Mouse (Mus musculus) embryo, embryonic 10.5 days (tissue): ENCODE results near the gene Rnase11.

Experiments used
- DNase-seq: peaks from one replicate; pipeline ENCODE4 v3.0.0-alpha.2; 2015; ENCODE audit warnings: low spot score

Rnase11 gene

GRCm38 (mm10) chr14:51050063-51050462 lies at the start of gene Rnase11:
Gene Rnase11 (minus strand): TSS chr14:51050163.
- no peak for DNase-seq

GRCm38 (mm10) chr14:51098921-51099320 lies 49.0 kb upstream of the Rnase11 start:
- DNase-seq: no peak

GRCm38 (mm10) chr14:51098300-51098699 lies 48.3 kb upstream of the Rnase11 start:
- peak; percentile 76 for DNase-seq

- no peak for DNase-seq
Measured at GRCm38 (mm10) chr14:51095736-51096524, 46.0 kb upstream of the Rnase11 start.

GRCm38 (mm10) chr14:51094921-51095320 lies 45.0 kb upstream of the Rnase11 start:
- DNase-seq: no peak

GRCm38 (mm10) chr14:51094096-51094875 lies 44.3 kb upstream of the Rnase11 start:
- DNase-seq: no peak

GRCm38 (mm10) chr14:51093496-51093895 lies 43.5 kb upstream of the Rnase11 start:
- DNase-seq: no peak

GRCm38 (mm10) chr14:51092073-51092620 lies 42.2 kb upstream of the Rnase11 start:
- peak; percentile 10 for DNase-seq

- DNase-seq: peak; percentile 62
Measured at GRCm38 (mm10) chr14:51090921-51091900, 41.2 kb upstream of the Rnase11 start, which contains the start of the genes Rnase4 and Ang. Gene Rnase4 (plus strand): TSS chr14:51091077. Gene Ang (plus strand): TSS chr14:51091150.

GRCm38 (mm10) chr14:51090077-51090781 lies 40.3 kb upstream of the Rnase11 start:
- peak; percentile 96 for DNase-seq

- no peak for DNase-seq
Measured at GRCm38 (mm10) chr14:51089674-51090076, 39.7 kb upstream of the Rnase11 start.

- peak; percentile 100 for DNase-seq
Measured at GRCm38 (mm10) chr14:51088970-51089673, 39.2 kb upstream of the Rnase11 start.

- peak; percentile 93 for DNase-seq
Measured at GRCm38 (mm10) chr14:51088166-51088969, 38.4 kb upstream of the Rnase11 start.

- peak; percentile 50 for DNase-seq
Measured at GRCm38 (mm10) chr14:51087762-51088161, 37.8 kb upstream of the Rnase11 start.

- DNase-seq: no peak
Measured at GRCm38 (mm10) chr14:51085911-51086310, 35.9 kb upstream of the Rnase11 start.

- DNase-seq: no peak
Measured at GRCm38 (mm10) chr14:51085086-51085485, 35.1 kb upstream of the Rnase11 start.

GRCm38 (mm10) chr14:51083805-51084204 lies 33.8 kb upstream of the Rnase11 start:
- peak; percentile 20 for DNase-seq

GRCm38 (mm10) chr14:51082599-51083581 lies 32.9 kb upstream of the Rnase11 start:
- DNase-seq: peak; percentile 91
